Mouse (Mus musculus) MEL (cell line): ENCODE data around the gene Pde6c. TPM values are rescaled to one million over a fixed set of nuclear protein-coding genes. Genes with fewer than 3 reads are reported as not detected.

Source experiments
- DNase-seq: peaks from one replicate; pipeline ENCODE4 v3.0.0; 2011; ENCODE audit warnings: low read depth, low spot score
- H3K27ac ChIP-seq: 2 replicates; pipeline ENCODE4 v1.5.1; 2012; ENCODE audit warnings: low read depth, mild to moderate bottlenecking, control low read depth, low read length, moderate library complexity; ENCODE audit not compliant: control insufficient read depth
- H3K27me3 ChIP-seq, 2 experiments: fragments of 150-350 bp in 1 of 2; sonication (generic) in 1 of 2; 2 replicates each; pipeline ENCODE4 v1.6.1; 2012; ENCODE audit warnings: low read length in 2 of 2, mild to moderate bottlenecking in 2 of 2, improper control_type of control experiment in 1 of 2, moderate library complexity in 1 of 2; ENCODE audit not compliant: insufficient read depth in 2 of 2, control insufficient read depth in 1 of 2
- H3K36me3 ChIP-seq, 2 experiments: 2 replicates each; pipeline ENCODE4 v1.6.1; 2012 to 2014; ENCODE audit warnings: low read length in 2 of 2, improper control_type of control experiment in 1 of 2, inconsistent platforms in 1 of 2, mild to moderate bottlenecking in 1 of 2; ENCODE audit not compliant: insufficient read depth in 2 of 2, control insufficient read depth in 1 of 2
- H3K4me1 ChIP-seq, 2 experiments: fragments of 150-350 bp in 1 of 2; sonication (generic) in 1 of 2; 2 replicates each; pipeline ENCODE4 v1.6.1; 2012; ENCODE audit warnings: low read length in 2 of 2, improper control_type of control experiment in 1 of 2, mild to moderate bottlenecking in 1 of 2; ENCODE audit not compliant: insufficient read depth in 2 of 2, control insufficient read depth in 1 of 2
- H3K4me3 ChIP-seq, 2 experiments: fragments of 150-350 bp in 1 of 2; sonication (generic) in 1 of 2; 2 replicates each; pipeline ENCODE4 v1.5.1; 2012; ENCODE audit warnings: low read depth in 2 of 2, low read length in 2 of 2, mild to moderate bottlenecking in 2 of 2, moderate library complexity in 2 of 2, control low read depth in 1 of 2, improper control_type of control experiment in 1 of 2; ENCODE audit not compliant: control insufficient read depth in 1 of 2, insufficient read depth in 1 of 2
- H3K79me2 ChIP-seq: 2 replicates; pipeline ENCODE4 v1.6.1; 2012; ENCODE audit warnings: mild to moderate bottlenecking, low read length, moderate library complexity; ENCODE audit not compliant: control insufficient read depth, poor library complexity, insufficient read depth
- H3K9ac ChIP-seq: 2 replicates; pipeline ENCODE4 v1.6.1; 2012; ENCODE audit warnings: low read depth, mild to moderate bottlenecking, control low read depth, low read length, moderate library complexity; ENCODE audit not compliant: control insufficient read depth, poor library complexity, severe bottlenecking
- H3K9me3 ChIP-seq: fragments of 150-350 bp; sonication (generic); replicated peaks from 2 replicates; pipeline ENCODE4 v1.6.1; 2012; ENCODE audit warnings: mild to moderate bottlenecking, low read length, improper control_type of control experiment, moderate library complexity; ENCODE audit not compliant: insufficient read depth
- BHLHE40 ChIP-seq: IDR thresholded peaks from 2 replicates; pipeline ENCODE4 v1.6.1; 2012; ENCODE audit warnings: low read depth, mild to moderate bottlenecking, inconsistent platforms, low read length, improper control_type of control experiment, borderline replicate concordance
- CHD1 ChIP-seq: IDR thresholded peaks from 2 replicates; pipeline ENCODE4 v1.6.1; 2012; ENCODE audit warnings: low read depth, mild to moderate bottlenecking, inconsistent platforms, low read length, improper control_type of control experiment
- CHD2 ChIP-seq: IDR thresholded peaks from 2 replicates; pipeline ENCODE4 v1.6.1; 2011; ENCODE audit warnings: low read length, improper control_type of control experiment
- CTCF ChIP-seq, 3 experiments: IDR thresholded peaks in 2 of 3; conservative IDR thresholded peaks in 1 of 3; 2 replicates each; pipeline ENCODE4 v1.5.1; 2011 to 2012; ENCODE audit warnings: low read length in 3 of 3, low read depth in 2 of 3, mild to moderate bottlenecking in 2 of 3, improper control_type of control experiment in 1 of 3, inconsistent platforms in 1 of 3, mixed read lengths in 1 of 3, moderate library complexity in 1 of 3; ENCODE audit not compliant: control insufficient read depth in 1 of 3, insufficient read depth in 1 of 3, poor library complexity in 1 of 3, severe bottlenecking in 1 of 3
- E2F4 ChIP-seq: IDR thresholded peaks from 2 replicates; pipeline ENCODE4 v1.6.1; 2011; ENCODE audit warnings: low read depth, low read length, improper control_type of control experiment, borderline replicate concordance
- EP300 ChIP-seq, 2 experiments: IDR thresholded peaks; 2 replicates each; pipeline ENCODE4 v1.6.1; 2011; ENCODE audit warnings: improper control_type of control experiment in 2 of 2, low read length in 2 of 2, low read depth in 1 of 2, mild to moderate bottlenecking in 1 of 2
- ETS1 ChIP-seq: IDR thresholded peaks from 2 replicates; pipeline ENCODE4 v1.6.1; 2012; ENCODE audit warnings: low read depth, mild to moderate bottlenecking, inconsistent platforms, low read length, improper control_type of control experiment, moderate library complexity
- MAFK ChIP-seq: IDR thresholded peaks from 2 replicates; pipeline ENCODE4 v1.6.1; 2011; ENCODE audit warnings: low read depth, mild to moderate bottlenecking, low read length, improper control_type of control experiment, borderline replicate concordance
- MEF2A ChIP-seq: IDR thresholded peaks from 2 replicates; pipeline ENCODE4 v1.6.1; 2014; ENCODE audit warnings: low read depth, mild to moderate bottlenecking, inconsistent platforms, low read length, improper control_type of control experiment; ENCODE audit not compliant: poor library complexity, insufficient replicate concordance, severe bottlenecking; ENCODE audit errors: extremely low read depth
- MYC ChIP-seq: IDR thresholded peaks from 2 replicates; pipeline ENCODE4 v1.6.1; 2011; ENCODE audit warnings: low read depth, mild to moderate bottlenecking, low read length, improper control_type of control experiment, moderate library complexity
- NRF1 ChIP-seq: IDR thresholded peaks from 2 replicates; pipeline ENCODE4 v1.6.1; 2014; ENCODE audit warnings: low read depth, mild to moderate bottlenecking, inconsistent platforms, low read length, improper control_type of control experiment, moderate library complexity; ENCODE audit not compliant: poor library complexity, insufficient read depth, severe bottlenecking
- POLR2A ChIP-seq, 2 experiments: IDR thresholded peaks; 2 replicates each; pipeline ENCODE4 v1.6.1; 2011 to 2012; ENCODE audit warnings: low read length in 2 of 2, mild to moderate bottlenecking in 2 of 2, control low read depth in 1 of 2, improper control_type of control experiment in 1 of 2, low read depth in 1 of 2, moderate library complexity in 1 of 2; ENCODE audit not compliant: control insufficient read depth in 1 of 2, insufficient read depth in 1 of 2, poor library complexity in 1 of 2
- RAD21 ChIP-seq: IDR thresholded peaks from 2 replicates; pipeline ENCODE4 v1.6.1; 2011; ENCODE audit warnings: mild to moderate bottlenecking, low read depth, low read length, improper control_type of control experiment
- TBP ChIP-seq: IDR thresholded peaks from 2 replicates; pipeline ENCODE4 v1.8.0; 2011; ENCODE audit warnings: low read depth, low read length, improper control_type of control experiment
- TCF12 ChIP-seq: IDR thresholded peaks from 2 replicates; pipeline ENCODE4 v1.6.1; 2014; ENCODE audit warnings: low read depth, mild to moderate bottlenecking, inconsistent platforms, low read length, improper control_type of control experiment, moderate library complexity
- USF1 ChIP-seq: IDR thresholded peaks from 2 replicates; pipeline ENCODE4 v1.6.1; 2014; ENCODE audit warnings: low read depth, mild to moderate bottlenecking, inconsistent platforms, low read length, improper control_type of control experiment, moderate library complexity
- USF2 ChIP-seq, 2 experiments: IDR thresholded peaks; 2 replicates each; pipeline ENCODE4 v1.6.1; 2011 to 2012; ENCODE audit warnings: improper control_type of control experiment in 2 of 2, low read length in 2 of 2, borderline replicate concordance in 1 of 2, inconsistent platforms in 1 of 2, low read depth in 1 of 2, mild to moderate bottlenecking in 1 of 2; ENCODE audit not compliant: insufficient read depth in 1 of 2
- ZC3H11A ChIP-seq: IDR thresholded peaks from 2 replicates; pipeline ENCODE4 v1.6.1; 2012; ENCODE audit warnings: low read depth, mild to moderate bottlenecking, inconsistent platforms, low read length, improper control_type of control experiment
- ZMIZ1 ChIP-seq: IDR thresholded peaks from 2 replicates; pipeline ENCODE4 v1.6.1; 2012; ENCODE audit warnings: low read depth, mild to moderate bottlenecking, inconsistent platforms, low read length, improper control_type of control experiment, moderate library complexity
- polyA plus RNA-seq, 2 experiments: library from polyadenylated mRNA; stranded (reverse) in 1 of 2; unstranded in 1 of 2; fragments of >175 nt in 1 of 2; fragments of >200 nt in 1 of 2; gene quantifications; 2 replicates each; pipeline versions ENCODE4 v1.2.1 to v1.2.4; 2012; ENCODE audit warnings: low replicate concordance in 2 of 2, low read depth in 1 of 2; ENCODE audit not compliant: insufficient read length in 2 of 2, insufficient read depth in 1 of 2, missing spikeins in 1 of 2
- total RNA-seq: library from RNA; depleted of rRNA; stranded (reverse); fragments of 300-350 nt; gene quantifications from 2 replicates; pipeline ENCODE4 v1.2.3, GENCODE M21; 2012

Gene Pde6c
- total and polyA plus RNA-seq, 3 experiments: not detected

DNA sequence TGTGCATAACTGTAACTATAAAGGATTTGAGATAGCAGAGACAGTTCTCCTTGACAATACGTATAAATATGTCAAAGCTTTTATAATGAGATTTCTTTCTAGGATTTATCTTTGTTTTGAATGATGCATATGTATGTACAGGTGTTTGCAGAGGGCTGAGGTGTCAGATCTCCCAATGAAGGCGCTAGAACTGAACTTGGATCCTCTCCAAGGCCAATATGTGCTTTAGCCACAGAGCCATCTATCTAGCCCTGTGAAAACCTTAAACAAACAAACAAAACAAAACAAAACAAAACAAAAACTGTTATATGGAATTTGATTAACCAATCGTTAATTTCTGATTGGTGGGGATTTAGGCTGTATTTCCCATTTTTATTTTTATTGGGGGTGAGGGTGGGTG is 58.0 kb downstream of the Pde6c start:
- Histone ChIP-seq H3K36me3 (peaks cover 0 to 4% of the 10 kb centered on the region in 2 experiments; a peak in 3 of 4 replicates), H3K27ac (no peak overlapping the region), H3K27me3 (no peaks in the 10 kb centered on the region), H3K9ac (no peak overlapping the region), H3K79me2 (no peaks in the 10 kb centered on the region), H3K4me1 (no peaks in the 10 kb centered on the region), H3K4me3 (no peak overlapping the region), H3K9me3 (no peaks in the 10 kb centered on the region)
- TF ChIP-seq TCF12: no peak
- no peak for TF ChIP-seq BHLHE40
- no peak for TF ChIP-seq ZC3H11A
- no peak for TF ChIP-seq MEF2A
- no peak for TF ChIP-seq USF1
- no peak for TF ChIP-seq RAD21
- no peak for TF ChIP-seq MYC
- TF ChIP-seq CTCF (IDR thresholded peaks at IDR 0.05 in 2 of 3, conservative IDR thresholded peaks at IDR 0.05 in 1 of 3; ENCODE audit: control insufficient read depth in 1 of 3, insufficient read depth in 1 of 3, low read depth in 2 of 3, low read length in 3 of 3, poor library complexity in 1 of 3, severe bottlenecking in 1 of 3): no peak
- no peak for TF ChIP-seq TBP
- TF ChIP-seq ZMIZ1: no peak
- TF ChIP-seq CHD1: no peak
- no peak for DNase-seq

- TF ChIP-seq RAD21: no peak
- TF ChIP-seq E2F4: no peak
- no peak for TF ChIP-seq BHLHE40
- TF ChIP-seq POLR2A (IDR thresholded peaks at IDR 0.05; ENCODE audit: control insufficient read depth in 1 of 2, insufficient read depth in 1 of 2, low read depth in 1 of 2, low read length in 2 of 2, poor library complexity in 1 of 2): no peak
- TF ChIP-seq NRF1: no peak
- TF ChIP-seq ETS1: no peak
- no peak for TF ChIP-seq EP300 (IDR thresholded peaks at IDR 0.05; ENCODE audit: low read depth in 1 of 2, low read length in 2 of 2)
- no peak for TF ChIP-seq MAFK
- TF ChIP-seq CHD2: no peak
- no peak for TF ChIP-seq USF2 (IDR thresholded peaks at IDR 0.05; ENCODE audit: borderline replicate concordance in 1 of 2, insufficient read depth in 1 of 2, low read depth in 1 of 2, low read length in 2 of 2)
- no peaks in the 10 kb centered on the region for H3K27me3 ChIP-seq
- DNase-seq: no peak
- no peak overlapping the region for H3K4me3 ChIP-seq
- no peaks in the 10 kb centered on the region for H3K79me2 ChIP-seq
- H3K27ac ChIP-seq: no peak overlapping the region
- no peaks in the 10 kb centered on the region for H3K9me3 ChIP-seq
- no peak overlapping the region for H3K9ac ChIP-seq
- no peaks in the 10 kb centered on the region for H3K4me1 ChIP-seq
- H3K36me3 ChIP-seq: peaks cover 0 to 4% of the 10 kb centered on the region in 2 experiments; a peak in 3 of 4 replicates
Measured at GRCm38 (mm10) chr19:38191446-38191845, 58.9 kb downstream of the Pde6c start.
